Mouse (Mus musculus) kidney, adult 2 months (tissue): ENCODE measurements around the gene Col4a2.

Experiments
- CTCF ChIP-seq: fragments of 200-500 bp; conservative IDR thresholded peaks from 2 replicates; pipeline ENCODE4 v1.5.1; 2011; ENCODE audit warnings: low read depth, mild to moderate bottlenecking, control low read depth, low read length, moderate library complexity, mixed read lengths; ENCODE audit not compliant: insufficient read depth, insufficient read length
- POLR2A ChIP-seq: fragments of 200-500 bp; IDR thresholded peaks from one replicate; pipeline ENCODE4 v1.6.1; 2011; ENCODE audit warnings: low read depth, low read length, control low read depth

- TF ChIP-seq CTCF (no peak), POLR2A (no peak)
Observed at GRCm38 (mm10) chr8:11304027-11304601, 8.5 kb upstream of the Col4a2 start.
